Mouse (Mus musculus) lung, postnatal 10 days (tissue): Measurements from ENCODE around the gene Apob.
"Not testable (repeated sequence)": the region's sequence is repeated elsewhere in the genome, so short reads cannot be mapped to it uniquely, and the experiment has no call there.

Source experiments
- DNase-seq: peaks from one replicate; pipeline ENCODE4 v3.0.0; 2021

The Apob gene

DNA sequence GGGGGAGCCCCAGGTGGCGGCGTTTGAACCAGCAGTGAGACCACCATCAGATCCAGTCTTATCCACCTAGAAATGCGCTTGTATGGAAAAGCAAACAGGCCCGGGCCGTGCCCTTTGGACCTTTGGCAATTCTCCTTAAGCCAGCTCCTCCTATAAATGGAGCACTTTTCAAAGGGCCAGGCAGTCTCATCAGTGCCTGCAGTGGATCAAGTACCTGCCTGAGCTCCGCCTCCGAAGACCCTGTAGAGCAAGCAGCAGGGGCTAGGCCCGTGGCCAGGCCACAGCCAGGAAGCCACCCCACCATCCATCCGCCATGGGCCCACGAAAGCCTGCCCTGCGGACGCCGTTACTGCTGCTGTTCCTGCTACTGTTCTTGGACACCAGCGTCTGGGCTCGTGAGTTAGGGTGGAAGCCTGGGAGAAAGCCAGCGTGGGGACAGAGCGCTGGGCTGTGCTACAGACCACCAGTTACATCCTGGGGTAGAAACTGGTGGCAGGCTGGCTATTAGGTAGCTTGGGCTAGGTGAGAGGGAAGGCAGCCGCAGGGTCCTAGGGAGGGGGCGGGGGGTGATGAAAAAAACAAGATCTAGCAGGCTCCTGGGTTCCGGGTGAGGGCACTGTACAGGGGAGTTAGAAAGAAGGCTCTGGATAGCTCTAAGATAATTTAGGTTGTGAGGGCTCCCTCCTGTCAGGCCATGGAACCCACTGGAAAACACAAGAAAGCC, at the start of gene Apob:
Apob (plus strand) TSS at position 183 of the 724 bp plus-strand sequence.
- no peak for DNase-seq

DNA sequence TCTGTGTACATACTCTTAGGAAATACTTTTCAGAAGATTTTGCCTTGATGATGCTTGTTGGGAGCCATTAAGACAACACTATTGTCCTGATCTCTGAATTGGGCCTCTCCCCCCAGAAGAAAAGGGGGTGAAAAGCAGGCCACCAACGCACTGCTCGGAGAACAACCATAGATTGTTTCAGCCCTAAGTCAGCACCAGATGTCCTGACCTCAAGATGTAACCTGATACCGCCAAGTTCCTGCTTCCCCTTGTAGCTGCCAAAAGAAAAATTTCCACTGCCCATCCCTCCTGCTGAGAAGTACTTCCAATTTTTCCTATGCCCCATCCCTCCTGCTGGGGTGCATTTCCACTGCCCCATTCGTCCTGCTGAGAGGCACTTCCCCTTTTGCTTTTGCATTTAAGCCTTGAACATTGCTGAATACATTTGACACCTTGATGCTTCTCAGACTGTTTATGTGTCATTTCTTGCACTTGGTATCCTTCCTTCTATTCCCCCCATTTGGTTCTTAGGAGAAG, 45.0 kb upstream of the Apob start:
- DNase-seq: no peak

DNA sequence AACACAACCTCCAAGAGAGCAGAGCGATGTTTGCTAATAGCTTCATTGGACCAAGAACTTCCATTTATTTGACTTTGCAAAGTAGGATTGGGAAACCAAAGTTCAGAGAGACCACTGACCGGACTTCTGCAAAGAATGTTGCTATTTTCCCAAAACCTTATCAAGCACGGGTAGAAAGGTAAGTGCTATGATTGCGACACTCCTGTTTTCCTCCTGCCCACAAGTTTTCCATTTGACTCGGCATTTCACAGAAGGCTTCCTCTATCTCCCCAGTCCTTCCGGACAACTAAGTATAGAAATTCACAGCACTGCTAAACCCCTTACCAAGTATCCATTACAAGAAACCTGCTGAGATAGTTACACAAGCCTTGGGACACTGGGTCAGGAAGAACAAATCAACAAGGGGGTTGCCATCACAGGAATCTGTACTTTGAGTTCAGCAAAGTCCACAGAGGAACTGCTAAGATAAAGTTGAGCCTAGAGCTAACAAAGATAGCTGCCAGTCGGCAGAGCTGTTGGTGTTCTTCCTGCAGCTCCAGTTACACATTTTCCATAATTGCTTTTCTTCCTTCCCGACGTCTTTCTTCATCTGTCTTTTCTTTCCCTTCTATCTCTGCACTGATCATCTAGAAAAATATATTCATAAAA, 27.2 kb upstream of the Apob start:
- DNase-seq: no peak

DNA sequence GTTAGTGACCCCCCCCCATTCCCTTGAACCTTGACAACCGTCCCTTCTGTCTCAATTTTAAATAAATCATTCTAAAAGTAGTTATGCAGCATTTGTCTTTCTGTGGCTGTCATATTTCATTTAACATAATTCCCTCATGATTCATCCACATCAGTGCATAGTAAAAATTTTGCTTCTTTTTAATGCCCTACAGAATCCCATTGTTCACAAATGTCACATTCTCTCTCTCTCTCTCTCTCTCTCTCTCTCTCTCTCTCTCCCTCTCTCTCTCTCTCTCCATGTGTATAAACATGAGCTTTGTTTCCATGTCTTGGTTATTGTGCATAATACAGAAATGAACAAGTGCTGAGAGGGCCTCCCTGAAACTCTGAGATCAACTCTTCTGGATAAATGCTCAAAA, 18.6 kb upstream of the Apob start:
- no peak for DNase-seq

DNA sequence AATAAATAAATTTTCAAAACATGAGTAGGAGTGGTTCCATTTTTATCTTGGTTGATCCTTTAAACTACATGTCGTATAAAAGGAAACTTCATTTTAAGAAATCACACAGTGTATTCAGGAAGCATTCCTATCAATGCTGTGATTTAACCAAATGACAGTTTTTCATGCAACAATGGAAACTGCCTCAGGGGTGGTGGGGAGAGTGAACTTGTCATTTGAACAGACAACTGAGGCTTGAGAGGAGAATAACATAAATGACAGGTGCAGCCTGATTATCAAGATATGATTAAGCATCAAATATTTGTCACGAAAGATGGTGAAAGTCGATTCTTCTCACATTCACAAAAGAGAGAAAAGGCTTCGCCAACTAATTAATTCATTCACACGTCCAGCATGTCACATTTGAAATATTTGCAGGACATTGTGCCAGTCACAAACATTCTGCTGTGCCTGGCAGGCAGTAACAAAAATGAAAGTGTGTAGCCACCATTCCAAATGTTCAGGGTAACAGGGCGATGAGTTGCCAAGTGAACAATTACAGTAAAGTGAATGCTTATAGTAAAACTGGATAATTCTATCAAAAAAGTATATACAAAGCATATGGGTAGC, 18.0 kb upstream of the Apob start:
- no peak for DNase-seq

DNA sequence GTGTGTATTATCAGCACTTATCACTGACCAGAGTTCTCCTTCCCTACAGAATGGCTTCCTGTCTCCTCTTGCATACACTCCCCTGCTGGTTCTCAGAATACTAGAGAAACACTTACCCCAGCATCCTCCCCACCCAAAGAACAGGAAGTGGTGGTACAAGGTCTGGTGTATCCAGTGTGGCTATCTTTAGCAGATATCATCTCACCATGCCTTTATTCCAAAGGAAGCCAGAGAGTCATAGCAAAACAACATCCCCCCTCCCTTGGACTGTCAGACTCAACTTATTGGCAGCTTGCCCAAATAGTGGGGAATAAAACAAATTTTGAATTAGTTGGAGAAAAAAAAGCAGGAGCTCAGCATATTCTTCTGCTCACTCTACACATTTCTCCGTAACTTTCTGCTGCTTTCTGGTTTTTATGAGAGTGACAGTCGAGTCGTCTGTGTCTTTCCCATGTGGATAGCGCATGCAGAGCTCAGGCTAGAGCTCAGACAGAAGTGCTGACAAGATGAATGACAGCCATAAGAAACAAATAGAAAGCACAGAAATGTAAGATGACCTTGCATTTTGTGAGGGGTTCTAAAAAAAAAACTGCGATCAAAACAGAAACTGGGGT, 15.0 kb upstream of the Apob start:
- DNase-seq: peak; percentile 26

DNA sequence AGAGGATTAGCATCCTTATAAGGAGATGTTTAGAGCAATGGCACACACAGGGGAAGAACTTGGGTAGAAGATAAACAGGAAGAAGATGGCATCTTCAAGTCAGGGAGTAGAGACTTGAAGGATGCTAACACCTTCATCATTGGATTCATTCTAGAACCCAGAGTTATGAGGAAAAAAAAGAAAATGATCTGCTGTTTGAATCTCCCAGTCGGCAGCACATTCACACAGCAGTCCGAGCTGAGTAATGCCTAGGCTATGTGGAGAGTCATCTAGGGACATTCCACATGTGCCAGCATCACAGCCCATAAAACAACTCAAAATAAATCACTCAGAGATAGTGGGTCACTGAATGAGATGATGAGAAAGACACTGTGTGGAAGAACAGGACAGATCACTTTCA, 10.2 kb upstream of the Apob start:
- no peak for DNase-seq

DNA sequence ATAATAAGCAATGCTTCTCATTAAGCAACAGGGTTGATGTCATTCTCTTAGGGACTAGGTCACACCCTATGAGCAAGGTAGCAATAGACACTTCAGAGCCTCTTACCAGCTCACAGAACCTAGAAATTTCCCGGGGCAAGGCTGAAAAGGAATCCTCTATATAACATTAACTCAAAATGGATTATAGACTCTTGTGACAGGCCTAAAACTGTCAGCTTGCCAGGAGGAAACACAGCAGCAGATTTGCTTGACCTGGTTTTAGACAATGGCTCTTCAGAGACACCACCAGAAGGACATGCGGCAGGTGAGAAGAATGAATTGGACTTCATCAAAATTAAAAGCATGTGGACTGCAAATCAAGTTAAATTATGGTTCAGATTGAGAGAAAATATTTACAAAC, 7.1 kb upstream of the Apob start:
- DNase-seq: no peak

DNA sequence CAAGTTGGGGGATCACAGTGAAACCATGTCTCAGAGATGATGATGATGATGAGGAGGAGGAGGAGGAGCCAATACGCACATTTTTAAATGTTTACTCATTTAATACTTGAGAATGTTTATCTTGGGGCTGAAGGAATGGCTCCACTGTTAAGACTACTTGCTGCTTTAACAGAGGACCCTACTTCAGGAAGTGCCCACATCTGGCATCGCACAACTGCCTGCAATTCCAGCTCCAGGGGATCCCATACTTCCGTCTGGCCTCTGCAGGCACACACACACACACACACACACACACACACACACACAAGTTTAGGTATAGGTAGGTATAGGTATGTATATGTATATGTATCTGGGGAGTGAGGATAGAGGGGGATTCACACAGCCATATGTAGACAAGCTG, 6.6 kb upstream of the Apob start:
- no peak for DNase-seq

DNA sequence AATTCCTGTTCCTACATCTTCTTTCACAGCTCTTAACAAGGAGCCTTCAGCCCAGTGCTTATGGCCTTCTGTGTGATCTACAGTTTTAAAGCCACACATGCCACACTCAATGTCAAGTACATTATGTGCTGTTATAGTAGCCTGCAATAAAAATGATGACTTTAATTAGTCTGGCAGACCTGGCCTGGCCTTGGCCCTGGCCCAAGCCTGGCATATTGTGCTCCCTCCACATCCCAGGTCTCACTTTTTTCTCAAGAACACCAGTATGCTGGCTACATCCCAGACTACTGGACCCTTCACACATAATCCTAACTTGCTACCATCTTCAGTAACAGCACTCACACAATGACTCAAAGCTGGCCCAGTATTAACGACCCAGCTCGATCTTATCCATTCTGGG, 5.7 kb upstream of the Apob start:
- no peak for DNase-seq

DNA sequence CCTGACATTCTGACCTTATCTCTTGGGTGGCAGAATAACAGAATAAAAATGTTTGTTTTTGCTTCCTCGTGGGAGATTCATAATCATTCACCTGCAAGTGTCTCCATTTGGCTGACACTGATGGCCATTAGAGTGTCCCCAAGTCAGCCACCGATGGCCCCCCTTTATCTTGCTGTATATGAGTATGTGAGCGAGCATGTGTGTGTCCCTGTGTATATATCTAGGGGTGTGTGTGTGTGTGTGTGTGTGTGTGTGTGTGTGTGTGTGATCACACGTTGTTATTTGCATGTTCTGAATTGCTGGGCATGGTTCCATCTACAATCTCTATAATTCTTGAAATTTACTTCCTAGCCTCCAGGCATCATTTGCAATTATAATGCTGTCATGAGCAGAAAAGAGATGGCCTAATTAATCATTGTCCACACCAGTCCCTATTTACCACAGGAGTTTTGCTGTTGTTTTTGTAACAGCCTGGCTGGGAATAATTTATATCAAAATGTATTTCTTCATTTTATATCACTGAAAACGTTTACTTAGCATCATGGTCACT, 3.6 kb upstream of the Apob start:
- no peak for DNase-seq

DNA sequence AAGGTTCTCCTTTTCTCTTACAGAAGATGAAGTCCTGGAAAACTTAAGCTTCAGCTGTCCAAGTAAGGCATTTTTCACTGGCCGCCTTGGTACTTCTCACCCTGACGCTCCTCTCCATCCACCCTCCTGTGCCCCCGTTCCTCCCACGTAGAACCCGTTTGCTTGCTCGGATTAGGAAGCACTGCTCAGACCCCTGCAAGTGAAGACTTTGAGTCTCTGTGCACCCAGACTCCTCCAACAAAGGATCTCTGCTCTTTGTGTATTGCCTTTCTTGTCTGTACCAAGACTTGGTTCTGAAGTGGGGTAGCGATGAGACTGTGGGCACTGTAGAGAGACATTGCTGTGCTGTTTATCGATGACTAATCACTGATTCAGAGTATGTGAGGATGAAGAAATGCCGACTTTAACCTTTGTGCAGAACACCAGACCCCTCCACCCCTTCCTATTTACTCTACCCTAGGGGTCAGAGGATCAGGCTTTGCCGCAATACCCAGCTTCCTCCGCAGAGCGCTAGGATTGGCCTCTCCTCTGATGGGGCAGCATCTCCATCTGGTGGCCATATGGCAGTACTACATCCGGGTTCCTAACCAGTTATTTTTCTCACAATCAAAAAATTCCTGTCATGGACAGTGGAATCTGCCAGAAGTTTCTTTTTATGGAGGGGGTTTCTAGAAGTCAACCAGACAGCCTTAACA, 889 bp downstream of the Apob start:
- peak; percentile 78 for DNase-seq

DNA sequence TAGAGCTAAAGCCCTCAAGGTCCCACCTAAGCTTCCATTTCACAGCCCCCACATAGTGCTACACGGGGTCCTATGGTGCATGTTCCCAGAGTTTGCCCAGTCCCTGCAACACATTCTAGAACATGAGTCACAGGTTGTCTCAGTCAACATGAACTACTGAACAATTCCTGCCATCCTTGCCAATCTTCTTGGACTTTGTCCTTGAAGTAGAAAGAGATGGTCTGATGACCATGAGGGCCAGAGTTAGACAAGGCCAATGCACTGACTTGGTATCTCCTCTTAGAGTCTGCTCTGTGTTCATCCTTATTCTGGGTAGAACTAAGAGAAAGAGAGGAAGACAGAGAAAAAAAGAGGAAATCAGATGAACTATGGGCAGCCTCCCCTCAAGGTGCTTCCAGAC, 7.0 kb downstream of the Apob start:
- no peak for DNase-seq

DNA sequence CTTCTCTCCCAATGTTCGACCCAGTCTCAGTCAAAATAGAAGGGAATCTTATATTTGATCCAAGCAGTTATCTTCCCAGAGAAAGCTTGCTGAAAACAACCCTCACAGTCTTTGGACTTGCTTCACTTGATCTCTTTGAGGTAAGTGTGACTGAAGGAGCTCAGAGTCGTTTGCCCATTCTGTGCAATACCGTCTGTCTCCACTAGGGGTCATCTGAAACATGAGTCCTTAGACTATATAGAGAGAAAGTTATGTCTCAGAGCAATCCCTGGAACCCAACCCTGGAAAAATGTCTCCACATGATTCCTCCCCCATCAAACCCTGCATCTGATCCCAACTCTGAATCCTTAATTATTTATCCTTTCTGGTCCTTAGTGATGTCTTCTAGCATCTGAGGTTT, 13.4 kb downstream of the Apob start:
- peak; percentile 63 for DNase-seq

DNA sequence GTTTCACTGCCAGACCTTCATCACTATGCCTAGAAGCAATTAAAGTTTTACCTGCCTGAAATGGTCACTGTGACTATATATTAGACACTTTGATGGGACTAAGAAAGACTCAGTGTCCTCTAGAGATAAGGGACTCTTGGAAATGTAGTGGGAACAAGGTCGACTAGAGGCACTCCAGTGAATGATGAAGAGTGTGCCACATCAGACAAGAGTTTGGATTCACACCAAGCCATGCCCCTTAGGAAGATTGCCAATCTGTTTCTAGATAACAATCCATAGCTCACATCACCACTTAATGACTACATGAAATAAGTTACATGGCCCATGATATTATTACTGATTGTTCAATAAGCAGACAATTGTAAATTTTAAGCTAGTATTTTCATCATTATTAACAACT, 14.1 kb downstream of the Apob start:
- DNase-seq: no peak

DNA sequence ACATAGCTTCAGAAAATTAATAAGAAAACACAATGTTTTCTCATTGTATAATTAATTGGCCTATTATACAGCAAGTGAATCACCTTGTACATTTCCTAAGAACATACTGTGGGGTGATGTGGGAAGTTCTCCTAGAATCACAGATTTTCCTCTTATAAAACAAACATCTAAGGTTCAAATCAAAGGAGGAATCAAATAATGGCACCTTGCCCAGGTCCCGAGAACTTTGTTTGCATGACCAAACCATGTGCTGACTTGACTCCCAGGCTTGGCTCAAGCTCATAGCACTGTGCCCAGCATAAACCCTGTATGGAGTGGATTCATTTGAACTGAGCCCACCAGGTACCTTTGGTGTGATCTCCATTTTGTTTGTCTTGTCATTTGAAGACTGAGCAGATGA, 43.5 kb downstream of the Apob start:
- peak; percentile 3 for DNase-seq

DNA sequence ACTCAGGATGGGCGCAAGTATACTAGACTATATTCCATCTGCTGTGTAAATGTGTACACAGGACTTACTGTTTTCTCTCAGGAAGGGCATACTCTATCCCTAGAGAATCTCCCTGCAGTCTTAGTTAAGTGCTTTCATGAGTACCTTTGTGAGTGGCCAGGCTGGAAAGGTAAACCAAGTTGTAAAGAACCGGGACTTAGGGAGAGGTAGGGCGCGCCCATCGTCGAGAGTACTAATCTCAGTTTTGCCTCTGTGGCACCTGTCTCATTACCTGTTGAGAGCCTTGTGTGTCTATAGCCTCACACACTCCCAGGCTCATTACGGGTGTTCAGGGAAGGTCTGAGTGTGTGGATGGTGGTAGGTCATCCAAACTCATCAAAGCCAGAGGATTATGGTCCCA, 52.1 kb downstream of the Apob start:
- no peak for DNase-seq

DNA sequence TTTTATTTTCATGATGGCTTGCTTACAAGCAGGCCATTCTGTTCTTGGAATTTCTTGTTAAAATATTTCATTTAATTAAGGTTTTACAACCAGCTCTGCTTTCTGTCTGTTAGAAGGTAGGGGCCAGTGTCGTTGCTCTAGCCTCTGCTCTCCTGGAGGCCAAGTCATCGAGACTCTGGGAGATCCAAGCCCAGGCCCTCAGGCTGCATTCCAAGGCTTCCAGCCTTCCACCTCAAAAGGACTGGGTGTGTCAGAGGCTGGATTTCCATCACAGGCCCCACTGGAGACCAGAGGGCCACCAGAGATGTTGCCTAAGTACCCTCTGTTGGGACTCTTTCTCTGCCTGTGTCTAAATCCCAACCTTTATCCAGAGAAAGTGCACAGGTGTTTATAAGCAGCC, 52.6 kb downstream of the Apob start:
- no peak for DNase-seq

DNA sequence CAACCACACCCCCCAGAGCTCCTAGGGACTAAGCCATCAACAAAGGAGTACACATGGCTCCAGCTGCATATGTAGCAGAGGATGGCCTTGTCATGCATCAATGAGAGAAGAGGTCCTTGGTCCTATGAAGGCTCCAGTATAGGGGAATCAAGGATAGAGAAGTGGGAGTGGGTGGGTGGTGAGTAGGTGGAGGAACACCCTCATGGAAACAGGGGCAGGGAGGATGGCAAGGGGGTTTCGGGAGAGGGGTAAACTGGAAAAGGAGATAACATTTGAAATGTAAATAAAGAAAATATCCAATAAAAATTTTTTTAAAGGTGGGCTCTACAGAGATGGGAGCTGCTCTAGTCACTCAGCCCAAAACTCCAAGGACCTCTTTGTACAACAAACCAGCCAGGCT, 53.7 kb downstream of the Apob start:
- DNase-seq: not testable (repeated sequence)

DNA sequence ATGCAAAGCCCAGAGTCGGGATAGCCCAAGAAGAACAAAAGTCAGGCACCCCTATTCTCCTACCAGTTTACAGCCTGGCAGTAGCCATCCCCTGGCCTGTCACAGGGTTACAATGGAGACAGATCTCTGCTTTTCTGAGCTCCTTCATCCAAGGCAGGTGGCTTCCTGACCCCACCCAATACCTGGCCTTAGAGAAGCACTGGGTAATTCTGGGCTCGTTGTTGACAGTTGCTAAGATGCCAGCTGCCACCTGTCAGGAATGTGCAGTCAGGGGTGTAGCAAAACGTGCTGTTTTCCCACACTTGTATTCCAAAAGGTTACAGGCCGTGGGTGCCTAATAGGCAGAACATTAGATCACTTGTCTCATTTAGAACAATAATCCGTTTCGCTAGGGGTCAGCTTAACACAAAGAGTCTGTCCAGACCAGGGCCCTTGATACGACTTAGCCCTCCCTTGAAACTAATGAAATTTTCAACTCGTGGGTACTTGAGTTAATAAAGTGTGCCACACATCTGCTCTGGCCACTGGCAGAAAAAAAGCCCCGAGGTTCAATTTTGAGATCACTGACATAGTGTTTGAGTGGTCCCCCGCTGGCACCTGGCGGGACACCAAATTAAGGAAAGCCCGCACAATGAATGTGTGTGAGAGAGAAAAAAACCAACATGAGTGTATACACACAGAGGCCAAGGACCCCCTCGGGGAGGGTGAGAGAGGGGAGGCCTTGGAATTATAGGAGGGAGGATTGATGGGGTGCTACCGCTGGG, 54.3 kb downstream of the Apob start:
- DNase-seq: no peak

DNA sequence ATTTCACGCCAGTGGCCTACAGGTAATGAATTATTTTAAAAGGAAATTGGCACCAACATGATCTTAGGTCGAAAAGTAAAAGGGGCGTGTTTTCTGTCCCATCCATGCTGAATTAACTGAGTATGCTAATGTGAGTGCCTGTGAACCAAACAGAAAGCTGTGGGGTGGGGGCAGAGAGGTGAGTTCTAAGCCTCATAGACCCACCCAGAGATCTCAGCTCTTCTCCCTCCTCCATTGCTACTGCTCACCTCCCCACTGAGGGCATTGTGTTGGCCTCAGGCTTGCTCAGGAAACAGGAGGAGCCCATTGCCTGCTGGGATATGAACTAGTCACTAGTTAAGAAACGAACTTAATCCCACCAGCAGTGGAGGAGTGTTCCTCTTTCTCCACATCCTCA, 54.9 kb downstream of the Apob start:
- no peak for DNase-seq

DNA sequence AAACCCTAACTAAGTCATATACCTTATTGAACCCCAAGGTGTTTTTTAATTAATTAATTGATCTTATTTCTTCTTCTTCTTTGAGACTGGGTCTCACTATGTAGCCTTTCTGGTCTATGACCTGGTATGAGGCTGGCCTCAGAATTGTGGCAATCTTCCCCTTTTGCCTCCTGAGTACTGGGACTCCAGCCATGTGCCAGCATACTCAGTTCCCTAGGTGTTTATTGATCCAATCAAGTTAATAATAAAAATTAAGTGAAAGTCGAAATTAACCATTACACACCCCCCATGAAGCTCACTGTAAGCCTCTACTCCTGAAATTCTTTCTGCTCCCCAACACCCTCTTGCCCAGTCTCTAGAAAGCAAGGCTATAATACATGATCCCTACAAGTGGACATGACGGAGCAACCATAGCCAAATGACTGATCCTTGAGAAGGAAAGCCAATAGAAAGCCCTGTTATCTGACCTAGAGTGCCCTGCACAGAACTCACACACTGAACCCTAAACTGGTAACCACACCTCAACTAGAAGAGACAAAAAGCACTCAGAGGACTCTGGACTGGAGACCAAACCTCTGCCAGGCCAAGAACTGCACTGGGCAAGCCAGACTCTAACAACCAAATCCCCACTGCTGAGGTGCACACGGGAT, 60.8 kb downstream of the Apob start:
- no peak for DNase-seq
